Mouse (Mus musculus) heart, postnatal 14 days (tissue): ENCODE data around the gene Gm26920. TPM values are rescaled to one million over a fixed set of nuclear protein-coding genes. Genes with fewer than 3 reads are reported as not detected.
"Not testable (repeated sequence)": the region's sequence is repeated elsewhere in the genome, so short reads cannot be mapped to it uniquely, and the experiment has no call there.

Experiments
- DNase-seq, 2 experiments: peaks; one replicate each; pipeline ENCODE4 v3.0.0; 2021 to 2022
- intact Hi-C: fragments of 180-260 bp; cut with DNase I; formaldehyde crosslinking; loops from one replicate; pipeline ENCODE4 v1.15.1; 2025
- long read RNA-seq, 2 experiments: library from polyadenylated mRNA; stranded (forward); transcript quantifications; one replicate each; pipeline ENCODE4 v2.0.0; 2021
- total RNA-seq, 2 experiments: library from RNA; stranded (reverse); gene quantifications; 2 replicates each; pipeline ENCODE4 v1.2.3; 2021

Gm26920 gene
- not detected for total RNA-seq
- long read RNA-seq, experiment 1: 0 reads
- long read RNA-seq, experiment 2, partial matches to known transcripts: 0 of 3 reads
- long read RNA-seq, experiment 2, other reads (novel, unspliced or antisense): 3 of 3 reads

DNA sequence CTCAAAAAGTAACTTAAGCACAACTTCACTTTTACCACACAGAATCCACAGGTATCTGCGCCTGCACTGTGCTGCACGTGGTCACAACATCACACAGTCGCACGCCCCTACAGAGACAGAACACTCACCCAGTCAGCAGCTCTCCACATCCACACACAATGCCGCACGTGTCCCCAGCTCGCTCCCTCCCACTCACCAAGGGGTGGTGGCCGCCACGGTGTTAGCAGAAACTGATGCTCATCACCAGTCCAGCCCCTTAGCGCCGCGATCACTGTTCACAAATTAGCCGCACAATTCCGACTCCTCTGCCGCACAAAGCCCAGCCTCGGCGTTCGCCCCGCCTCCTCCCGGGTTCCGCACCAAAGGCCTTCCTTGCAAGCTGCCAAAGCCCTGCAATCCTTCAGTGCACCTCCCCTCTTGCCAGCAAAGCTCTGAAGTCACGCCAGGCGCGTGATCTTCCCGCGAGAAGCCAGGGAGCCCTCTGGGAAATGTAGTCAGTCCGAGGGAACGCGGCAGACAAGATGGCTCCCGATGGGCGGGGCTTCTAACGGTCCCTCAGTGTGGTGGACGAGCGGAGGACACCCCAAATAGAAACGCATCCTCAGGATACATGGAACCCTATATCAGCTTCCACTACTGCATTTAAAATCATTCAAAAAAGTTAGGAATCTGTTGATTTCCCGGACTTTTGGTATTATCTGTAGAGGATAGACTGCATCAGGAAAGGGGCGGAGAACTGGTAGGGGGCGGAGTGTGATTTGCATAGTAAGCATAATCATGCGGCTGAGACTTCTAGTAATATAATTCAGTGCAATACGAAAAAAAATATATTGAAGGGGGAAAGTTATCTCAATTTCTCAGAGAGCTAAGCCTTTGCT, at the start of gene Gm26920, which contains the start of gene Zfp566:
Gene Gm26920, minus strand, starts transcription at position 319 of the 878 bp plus-strand sequence.
Gene Zfp566, minus strand, starts transcription at position 436 of the 878 bp plus-strand sequence.
- intact Hi-C loops: no loop called here
- peak; percentile 94 to 97 for DNase-seq

DNA sequence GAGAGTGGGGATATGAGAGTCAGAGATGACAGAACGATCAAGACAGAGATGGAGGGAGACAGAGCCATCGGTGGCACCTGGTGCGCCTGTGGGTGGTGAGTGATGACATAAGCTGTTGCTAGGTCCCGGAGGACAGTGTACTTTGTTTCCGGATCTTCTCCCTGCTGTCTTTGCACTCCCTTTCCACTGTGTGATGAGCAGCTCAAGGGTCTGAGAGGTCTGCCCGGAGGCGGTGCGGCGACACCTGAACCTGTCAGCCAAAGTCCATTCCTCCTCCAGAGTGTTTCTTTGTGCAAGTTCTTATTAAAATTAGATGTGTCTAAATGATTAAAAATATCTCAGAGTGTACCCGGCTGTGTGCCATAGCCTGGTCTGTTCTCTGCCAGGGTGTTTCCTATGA, 46.6 kb upstream of the Gm26920 start:
- intact Hi-C loops: no loop called here

DNA sequence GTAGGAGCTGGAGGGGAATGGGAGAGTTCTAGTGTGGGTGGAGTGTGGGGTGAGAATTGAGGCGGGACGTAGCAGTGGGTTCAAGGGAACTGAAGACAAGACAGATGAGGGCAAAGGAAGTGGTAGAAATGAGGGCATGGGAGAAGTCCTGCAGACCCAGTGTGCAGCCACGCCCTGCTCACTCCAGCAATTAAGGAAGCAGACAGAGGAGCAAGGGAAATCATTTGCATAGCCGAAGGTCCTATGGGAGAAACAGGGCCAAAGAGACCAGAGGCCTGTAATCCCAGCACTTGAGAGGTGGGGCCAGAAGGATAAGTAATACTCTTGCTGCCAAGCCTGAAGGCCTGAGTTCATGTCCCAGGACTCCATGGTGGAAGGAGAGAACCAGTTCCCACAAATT, 42.2 kb upstream of the Gm26920 start:
- intact Hi-C loops: no loop called here
- no peak for DNase-seq

More for the DNA sequence above, 46.6 kb upstream of the Gm26920 start:
- no peak for DNase-seq

DNA sequence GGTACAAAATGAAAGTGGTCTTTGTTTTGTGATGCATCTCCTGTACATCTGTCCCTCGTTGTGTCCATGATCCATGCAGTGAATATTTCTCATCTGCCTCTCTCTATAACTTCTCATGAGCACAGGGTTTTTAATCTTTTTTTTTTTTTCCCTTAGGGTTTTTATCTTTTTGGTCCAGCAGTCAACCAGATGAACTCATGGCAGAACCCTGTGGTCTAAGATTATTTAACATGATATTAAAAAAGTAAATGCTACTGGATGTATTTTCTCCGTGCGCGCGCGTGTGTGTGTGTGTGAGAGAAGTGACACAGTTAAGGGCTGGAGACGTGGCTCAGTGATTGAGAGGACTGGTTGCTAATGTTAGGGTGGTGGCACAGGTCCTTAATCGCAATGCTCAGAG, 39.7 kb upstream of the Gm26920 start:
- DNase-seq: no peak
- intact Hi-C loops: no loop called here

DNA sequence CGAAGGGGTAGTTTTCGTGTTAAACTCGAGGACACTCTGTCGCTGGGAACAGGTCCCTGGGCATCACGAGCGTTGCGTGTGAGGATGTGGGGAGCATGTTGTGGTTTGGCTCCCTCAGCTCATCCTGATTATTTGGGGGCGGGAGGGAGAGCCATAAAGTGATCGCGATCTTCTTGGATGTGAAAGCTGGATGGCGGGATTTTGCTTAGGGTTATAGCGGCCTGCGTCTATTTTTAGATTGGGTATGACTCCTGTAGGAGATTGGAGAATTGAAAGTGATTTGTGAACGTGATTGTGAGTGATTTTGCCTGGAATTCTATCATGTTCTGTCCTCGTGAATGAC, 31.9 kb upstream of the Gm26920 start:
- intact Hi-C loops: loop anchor here (5.0 kb wide), 1 partner anchor 35 kb away; no protein-coding TSS in a partner anchor
- DNase-seq: no peak

DNA sequence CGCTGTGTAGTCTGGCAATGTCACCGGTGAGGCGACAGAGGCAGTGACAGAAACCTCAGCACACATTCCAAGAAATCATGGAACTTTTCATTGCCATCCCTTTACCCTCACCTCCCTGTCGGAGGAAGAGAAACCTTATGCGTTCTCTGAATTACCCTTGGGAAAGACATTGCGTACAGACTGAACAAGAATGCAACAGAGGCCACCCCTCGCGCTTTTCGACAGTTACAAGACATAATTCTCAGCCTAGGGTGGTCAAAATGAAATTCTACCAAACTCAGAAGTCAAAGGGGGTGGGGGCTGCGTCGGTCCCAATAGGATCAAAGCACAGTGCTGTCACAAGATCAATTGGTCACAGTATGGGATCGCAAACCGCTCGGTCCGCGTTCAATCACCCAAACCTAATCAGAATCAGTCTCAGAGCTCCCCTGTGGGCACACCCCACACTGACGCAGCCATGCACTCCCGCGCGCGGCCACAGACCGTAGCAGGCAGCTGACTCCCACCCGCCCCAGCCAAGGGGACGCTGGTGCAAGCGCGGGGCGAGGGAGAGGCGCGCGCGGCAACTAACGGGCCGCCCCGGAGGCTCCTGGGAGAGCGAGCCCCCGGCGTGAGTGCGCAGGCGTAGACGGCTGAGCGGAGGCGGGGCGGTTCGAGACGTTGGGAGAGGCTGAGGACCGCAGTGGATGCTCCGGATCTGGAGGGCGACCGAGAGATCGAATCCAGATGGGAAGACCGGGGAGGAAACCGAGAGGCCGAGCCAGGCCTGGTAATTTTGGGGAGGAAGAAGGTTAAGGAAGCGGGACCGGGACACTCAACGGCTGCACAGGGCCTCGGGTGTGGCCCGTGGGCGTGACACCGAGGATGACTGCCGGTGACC, 31.3 kb upstream of the Gm26920 start, which contains the start of gene Zfp382:
Gene Zfp382, plus strand, starts transcription at position 635 of the 880 bp plus-strand sequence.
- intact Hi-C loops: loop anchor here (5.0 kb wide), 1 partner anchor 34 kb away; no protein-coding TSS in a partner anchor
- peak; percentile 92 to 95 for DNase-seq

DNA sequence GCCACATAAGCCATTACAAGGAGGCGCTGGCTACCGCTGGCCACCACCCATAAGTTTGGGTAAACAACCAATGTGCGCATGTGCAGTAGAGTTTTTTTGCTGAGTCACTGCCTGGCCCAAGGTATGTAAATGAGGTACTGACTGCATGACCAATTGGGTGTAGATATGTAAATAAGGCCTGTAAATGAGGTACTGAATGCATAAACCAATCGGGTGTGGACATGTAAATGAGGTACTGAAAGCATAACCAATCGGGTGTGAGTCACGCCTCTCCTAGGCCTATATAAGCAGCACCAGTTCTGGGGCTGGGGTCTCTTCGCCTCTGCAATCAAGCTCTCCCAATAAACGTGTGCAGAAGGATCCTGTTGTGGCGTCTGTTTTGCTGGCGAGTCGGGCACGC, 27.7 kb upstream of the Gm26920 start:
- DNase-seq, intact Hi-C loops: not testable (repeated sequence)

DNA sequence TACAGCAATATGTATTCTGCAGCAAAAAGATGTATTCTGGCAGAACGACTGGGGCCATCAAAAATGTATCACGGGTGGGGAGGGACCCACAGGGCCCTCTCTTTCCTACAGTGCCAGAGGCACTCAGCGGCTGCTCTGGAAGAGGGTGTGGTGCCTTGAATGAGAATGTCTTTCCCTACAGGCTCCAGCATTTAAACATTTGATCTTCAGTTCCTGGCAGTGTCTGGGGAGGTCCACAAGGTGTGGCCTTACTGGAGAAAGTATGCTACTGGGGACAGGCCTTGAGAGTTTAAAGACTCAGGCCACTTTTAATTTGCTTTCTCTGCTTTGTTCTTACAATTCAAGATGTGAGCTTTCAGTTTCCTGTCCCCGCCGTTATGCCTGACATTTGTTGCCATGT, 25.9 kb upstream of the Gm26920 start:
- no peak for DNase-seq
- intact Hi-C loops: no loop called here

DNA sequence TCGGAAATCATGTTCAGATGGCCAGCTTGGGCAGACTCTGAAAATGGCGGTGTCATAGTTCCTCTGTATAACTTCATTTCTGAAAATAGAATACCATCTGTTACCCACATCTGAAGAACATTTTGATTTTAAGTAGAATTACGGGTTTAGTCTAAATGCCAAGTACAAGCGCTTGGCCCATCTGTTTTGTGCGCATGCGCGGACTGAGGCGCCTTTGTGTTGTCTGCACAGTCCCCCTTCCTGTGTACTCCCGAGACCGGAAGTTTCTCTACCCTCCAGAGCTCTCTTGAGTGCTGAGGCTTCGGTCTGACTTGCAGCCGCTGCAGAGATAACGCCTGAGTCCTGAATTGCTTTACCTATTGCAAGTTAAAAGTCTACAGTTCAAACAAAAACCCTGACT, 9.1 kb upstream of the Gm26920 start:
- intact Hi-C loops: loop anchor here (5.0 kb wide), 1 partner anchor 68 kb away; the partner anchor contains the start of gene Zfp146
- peak; percentile 35 to 40 for DNase-seq

DNA sequence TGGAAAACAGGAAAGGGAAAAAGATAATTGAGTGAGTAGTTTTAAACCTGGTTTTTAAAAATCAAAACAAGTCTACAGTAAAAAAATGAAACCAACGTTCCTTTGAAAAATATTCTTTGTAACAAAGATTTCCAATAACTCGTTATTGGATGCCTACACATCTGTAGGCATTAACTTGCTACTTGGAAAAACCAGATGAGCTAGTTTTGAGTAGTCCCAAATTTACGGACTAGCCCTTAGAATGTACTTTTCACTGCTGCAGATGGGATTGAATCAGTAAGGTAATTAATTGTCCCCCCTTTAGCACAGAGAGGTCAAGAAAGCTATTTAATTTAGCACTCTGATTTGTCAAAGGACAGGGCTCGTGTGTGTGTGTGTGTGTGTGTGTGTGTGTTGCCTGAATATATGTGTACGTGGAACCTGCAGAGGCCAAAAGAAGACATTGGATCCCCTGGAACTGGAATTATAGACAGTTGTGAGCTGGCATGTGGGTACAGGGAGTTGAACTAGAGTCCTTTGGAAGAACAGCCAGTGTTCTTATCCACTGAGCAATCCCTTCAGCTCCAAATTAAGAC, 5.4 kb upstream of the Gm26920 start:
- intact Hi-C loops: loop anchor here (5.0 kb wide), 1 partner anchor 72 kb away; the partner anchor contains the start of gene Zfp146

DNA sequence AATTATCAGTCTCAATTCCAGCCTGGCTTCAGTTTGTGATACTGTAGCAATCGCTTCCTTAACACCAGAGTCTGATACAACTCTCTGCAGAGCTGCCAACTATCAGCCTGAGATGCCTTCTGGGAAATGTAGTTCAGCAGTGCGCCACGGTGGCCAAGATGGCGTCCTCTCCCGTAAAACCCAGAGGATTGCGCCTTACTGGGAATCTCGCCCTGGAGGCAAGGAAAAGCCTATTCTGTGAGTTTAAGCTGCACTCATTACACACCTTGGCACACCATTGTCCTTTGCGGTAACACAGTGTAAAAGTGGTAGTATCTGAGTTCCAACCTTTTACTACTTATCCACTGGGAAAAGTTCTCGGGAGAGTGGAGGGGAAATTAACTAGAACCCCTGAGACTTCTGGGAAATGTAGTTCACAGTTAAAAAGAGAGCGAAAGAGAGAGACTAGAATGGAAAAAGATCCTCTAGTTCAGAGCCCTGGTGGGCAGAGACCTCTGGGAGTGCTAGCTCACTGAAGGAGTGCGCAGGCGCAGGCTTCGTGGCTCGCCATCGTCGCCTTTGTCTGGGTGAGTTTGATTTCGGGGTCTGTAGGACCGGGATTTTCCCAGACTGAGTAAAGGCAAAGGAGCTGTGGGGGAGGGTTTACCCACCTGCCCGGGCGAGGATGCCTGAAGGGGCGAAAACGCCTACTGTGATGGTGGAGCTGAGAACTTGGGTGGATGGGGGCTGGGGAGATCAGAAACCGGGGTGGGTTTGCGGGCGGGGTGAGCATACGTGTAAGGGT, 4.6 kb upstream of the Gm26920 start, which contains the start of gene Zfp260:
Gene Zfp260, plus strand, starts transcription at position 132 of the 784 bp plus-strand sequence.
- intact Hi-C loops: loop anchor here (5.0 kb wide), 1 partner anchor 72 kb away; the partner anchor contains the start of gene Zfp146
- DNase-seq: peak; percentile 88 to 89

More for the DNA sequence above, 5.4 kb upstream of the Gm26920 start:
- no peak for DNase-seq

DNA sequence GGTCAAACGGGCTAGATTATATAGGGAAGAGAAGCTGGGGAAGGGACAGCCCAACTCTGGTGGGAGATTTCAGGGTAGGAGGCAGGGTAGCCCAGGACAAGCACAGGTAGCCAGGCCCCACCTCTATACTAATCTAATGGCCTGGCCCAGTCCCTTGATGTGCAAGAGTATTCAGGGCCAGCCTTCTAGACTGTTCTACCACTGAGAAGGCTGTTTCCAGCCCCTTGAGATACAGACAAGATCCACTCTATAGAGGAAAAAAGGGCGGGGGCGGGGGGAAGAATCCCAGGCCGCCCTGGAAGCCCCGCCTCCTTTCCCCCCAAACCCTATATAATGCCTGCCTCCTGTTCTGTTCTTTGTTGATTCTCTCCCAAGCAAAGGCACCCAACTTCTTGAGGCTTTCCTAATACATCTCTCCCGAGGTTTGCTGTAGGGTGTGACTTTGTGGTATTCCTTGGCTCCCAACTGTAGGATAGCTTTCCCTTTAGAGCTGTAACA, 3.8 kb upstream of the Gm26920 start:
- intact Hi-C loops: no loop called here
- no peak for DNase-seq

DNA sequence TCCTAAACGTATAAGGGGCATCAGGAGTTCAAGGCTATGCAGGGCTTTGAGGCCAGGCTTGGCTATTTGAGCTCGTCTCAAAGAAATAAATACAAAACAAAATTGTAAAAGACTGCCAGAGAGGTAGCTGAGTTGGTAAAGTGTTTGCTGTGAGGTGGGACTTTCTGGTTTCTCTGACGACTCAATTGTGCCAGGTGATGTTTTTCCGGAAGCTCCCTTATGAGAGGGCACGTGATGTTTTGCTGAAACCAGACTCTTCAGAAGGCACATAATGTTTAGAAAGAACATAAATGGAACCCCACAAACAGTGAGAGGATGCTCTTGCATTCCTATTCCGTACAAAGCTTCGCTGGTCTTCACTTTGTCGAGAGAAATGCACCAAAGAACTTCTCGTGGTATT, 2.5 kb upstream of the Gm26920 start:
- no peak for DNase-seq
- intact Hi-C loops: no loop called here

DNA sequence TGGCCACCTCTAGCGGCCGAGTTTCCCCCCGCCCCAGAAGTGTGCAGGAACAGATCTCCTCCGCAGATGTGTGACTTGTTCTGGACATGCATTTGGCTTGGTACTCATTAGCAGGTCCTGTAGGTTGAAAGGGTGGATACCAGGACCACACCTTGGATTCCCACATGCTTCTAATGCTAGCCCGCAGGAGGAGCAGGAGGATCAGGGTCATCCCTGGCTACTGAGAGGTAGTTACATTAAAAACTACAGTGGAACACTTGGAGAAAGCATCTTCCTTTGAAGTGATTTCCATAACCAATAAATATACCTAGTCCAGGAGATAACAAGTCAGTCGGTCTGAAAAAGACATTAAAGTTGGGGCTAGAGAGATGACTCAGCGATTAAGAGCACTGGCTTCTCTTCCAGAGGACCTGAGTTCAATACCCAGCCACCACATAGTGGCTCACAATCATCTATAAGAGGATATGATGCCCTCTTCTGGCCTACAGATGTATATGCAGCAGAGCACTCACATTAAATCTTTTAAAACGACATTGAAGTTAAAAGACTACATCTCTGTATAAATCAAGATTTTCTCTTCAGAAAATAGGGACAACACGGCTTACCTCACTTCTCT, 868 bp upstream of the Gm26920 start:
- intact Hi-C loops: no loop called here
- DNase-seq: peak in 1 of 2 experiments; percentile 11

DNA sequence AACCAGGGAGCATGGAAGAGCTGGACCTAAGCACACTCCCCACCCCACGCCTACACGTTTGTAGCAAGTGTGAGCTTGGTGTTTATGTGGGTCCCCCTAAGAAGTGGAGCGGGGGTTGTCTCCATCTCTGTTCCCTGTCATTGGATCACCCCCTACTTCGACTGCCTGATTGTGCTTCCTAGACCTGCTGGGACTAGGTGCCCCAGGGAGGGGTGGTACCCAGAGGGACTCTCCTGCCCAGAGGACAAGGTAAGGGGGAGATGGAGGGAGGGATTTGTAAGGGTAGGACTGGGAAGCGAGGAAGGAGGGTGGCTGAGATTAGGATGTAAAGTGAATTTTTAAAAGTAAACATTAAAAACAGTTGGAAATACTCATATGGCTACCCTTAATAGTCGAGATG, 805 bp downstream of the Gm26920 start:
- DNase-seq: no peak
- intact Hi-C loops: loop anchor here (2.0 to 5.0 kb wide), 2 partner anchors 33 to 77 kb away; partner anchors contain the start of gene Zfp382

DNA sequence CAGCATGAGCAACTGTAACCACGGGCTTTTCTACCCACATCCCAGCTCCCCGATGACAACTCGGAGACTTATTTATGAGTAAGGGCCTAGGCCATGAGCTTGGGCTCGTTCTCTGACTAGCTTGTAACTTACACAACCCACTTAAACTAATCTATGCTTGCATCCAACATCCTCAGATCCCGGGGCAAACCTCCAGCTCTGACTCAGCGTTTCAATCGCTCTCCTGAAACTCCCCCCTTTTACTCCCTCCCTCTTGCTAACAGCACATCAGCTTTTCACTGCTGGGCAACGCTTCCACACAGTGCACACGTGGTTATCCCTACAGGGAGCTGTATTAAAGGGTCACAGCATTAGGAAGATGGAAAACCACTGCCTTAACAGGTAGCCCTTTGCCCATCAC, 3.7 kb downstream of the Gm26920 start:
- intact Hi-C loops: loop anchor here (5.0 kb wide), 1 partner anchor 36 kb away; the partner anchor contains the start of gene Zfp382
- DNase-seq: no peak

DNA sequence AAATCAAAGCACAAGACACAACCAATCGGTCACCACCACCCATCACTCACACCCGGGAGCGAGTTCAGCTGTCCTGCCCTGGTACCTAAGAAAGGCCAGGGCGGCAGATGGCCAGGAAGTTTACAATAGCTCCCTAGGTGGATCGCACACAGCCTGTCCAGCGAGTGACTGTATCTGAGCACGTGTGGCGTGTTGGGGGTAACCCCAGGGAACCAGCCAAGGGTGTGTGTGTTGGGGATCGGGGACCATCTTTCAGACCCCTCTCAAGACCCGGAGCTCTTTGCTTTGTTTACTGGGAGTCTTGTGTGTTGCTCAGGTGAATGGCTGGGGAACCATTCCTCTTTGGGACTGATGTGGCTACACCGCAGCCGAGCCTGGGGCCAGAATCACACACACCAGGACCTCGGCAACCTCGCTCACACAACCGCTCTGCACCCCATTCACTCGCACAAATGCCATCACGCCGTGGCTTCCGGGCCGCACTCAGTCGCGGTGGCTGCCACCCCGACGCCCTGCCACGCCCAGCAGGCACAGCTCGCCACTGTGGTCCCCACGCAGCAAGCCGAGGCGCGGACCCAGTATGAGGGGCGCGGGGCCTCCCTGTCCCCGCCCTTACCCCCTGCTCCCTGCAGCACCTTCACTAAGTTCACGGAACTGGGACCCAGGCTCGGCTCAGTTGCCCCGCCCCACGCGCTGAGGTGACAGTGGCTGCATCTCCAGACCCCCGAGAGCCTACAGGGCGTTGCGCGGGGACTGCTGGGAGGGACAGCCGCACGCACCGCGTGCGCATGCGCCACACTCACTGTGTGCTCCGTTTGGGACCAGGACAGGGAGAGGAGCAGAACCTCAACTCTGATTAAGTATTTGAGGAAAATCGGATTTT, 17.8 kb downstream of the Gm26920 start, which contains the start of gene Zfp82:
Gene Zfp82, minus strand, starts transcription at position 755 of the 883 bp plus-strand sequence.
- intact Hi-C loops: no loop called here
- peak; percentile 82 to 89 for DNase-seq
